Mouse (Mus musculus) inflammation-experienced regulatory T-cells, adult 6 months (primary cell): ENCODE results near the gene Sema7a. TPM values are rescaled to one million over a fixed set of nuclear protein-coding genes. Genes with fewer than 3 reads are reported as not detected.

Experiments
- ATAC-seq: one replicate; pipeline ENCODE4 v1.8.0; 2017
- polyA plus RNA-seq, 3 experiments: library from polyadenylated mRNA; unstranded; fragments of 100-300 nt; shearing (Covaris generic); gene quantifications; one replicate each; pipeline ENCODE4 v1.2.1; 2017

Sema7a gene
- polyA plus RNA-seq, 3 experiments from 2014 or later, result 1.8 TPM; not detected in 2

DNA sequence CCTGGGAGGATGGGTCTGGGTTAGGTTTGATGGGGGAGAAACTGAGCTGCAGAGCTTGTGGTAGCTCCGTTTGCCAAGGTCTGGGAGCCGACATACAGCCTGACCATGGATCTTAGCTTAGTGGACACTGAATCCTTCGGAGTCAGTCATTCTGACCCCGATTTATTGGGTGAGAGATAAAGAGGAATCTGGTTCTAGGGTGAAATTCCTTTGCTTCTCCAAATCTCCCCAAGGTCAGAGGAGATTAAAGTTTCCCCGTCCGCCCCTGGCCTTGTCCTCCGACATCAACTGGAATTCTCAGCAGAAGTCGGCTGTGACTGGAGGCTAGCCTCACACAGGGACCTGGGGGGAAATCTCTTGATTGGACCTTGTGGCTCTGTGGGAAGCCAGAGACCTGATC lies 71.6 kb downstream of the Sema7a start:
- ATAC-seq, result no peak

Other genes starting within 250 kb of the Sema7a start
- gene Edc3, start 231.6 kb upstream of the Sema7a start, polyA plus RNA-seq, result 10 to 100 TPM; 22.7 to 32.1 (median 29.1) TPM
- 100 to 1,000 TPM in 1 of 3 experiments, 10 to 100 TPM in 2; 75.8 to 110 (median 88.0) TPM for gene Clk3, start 174.3 kb upstream of the Sema7a start, polyA plus RNA-seq
- gene Arid3b, start 103.3 kb upstream of the Sema7a start, polyA plus RNA-seq, result 10 to 100 TPM; 12.8 to 26.9 (median 20.9) TPM
- gene Ubl7, start 29.1 kb upstream of the Sema7a start, polyA plus RNA-seq, result 100 to 1,000 TPM; 113 to 167 (median 131) TPM
- gene Cyp11a1, start 66.3 kb downstream of the Sema7a start, polyA plus RNA-seq, result under 1 TPM in 1 of 3 experiments, not detected in 2; 0.12 TPM
- 1 to 10 TPM in 2 of 3 experiments, not detected in 1; 4.0 to 5.3 TPM for gene Stra6, start 123.7 kb downstream of the Sema7a start, polyA plus RNA-seq
- gene Ccdc33, start 178.7 kb downstream of the Sema7a start, polyA plus RNA-seq, result not detected